Mouse (Mus musculus) heart, embryonic 11.5 days (tissue): ENCODE results near the gene Gm7075. TPM values are rescaled to one million over a fixed set of nuclear protein-coding genes. Genes with fewer than 3 reads are reported as not detected.
A peak's percentile ranks its signal among the peaks of the same experiment; 100 is the strongest.

Experiments used
- ATAC-seq: fragments of 200-750 bp; cut with Nextera tagmentation; replicated peaks from 2 replicates; pipeline ENCODE4 v1.8.0; 2017; ENCODE audit warnings: moderate library complexity; ENCODE audit not compliant: insufficient number of reproducible peaks, low FRiP score, low TSS enrichment
- H3K27ac ChIP-seq: fragments of 300-500 bp; sonication (generic); 2 replicates; pipeline ENCODE4 v1.5.1; 2014; ENCODE audit warnings: mild to moderate bottlenecking, low read depth, low read length
- H3K27me3 ChIP-seq: fragments of 300-500 bp; sonication (generic); 2 replicates; pipeline ENCODE4 v1.6.1; 2014; ENCODE audit warnings: mild to moderate bottlenecking, low read length, mixed read lengths; ENCODE audit not compliant: control insufficient read depth, insufficient read depth
- H3K36me3 ChIP-seq: fragments of 300-500 bp; sonication (generic); 2 replicates; pipeline ENCODE4 v1.6.1; 2014; ENCODE audit warnings: mild to moderate bottlenecking, low read length, moderate library complexity, mixed read lengths; ENCODE audit not compliant: control insufficient read depth, insufficient read depth
- H3K4me1 ChIP-seq: fragments of 300-500 bp; sonication (generic); 2 replicates; pipeline ENCODE4 v1.6.1; 2014; ENCODE audit warnings: low read length; ENCODE audit not compliant: control insufficient read depth, insufficient read depth
- H3K4me2 ChIP-seq: fragments of 300-500 bp; sonication (generic); 2 replicates; pipeline ENCODE4 v1.6.1; 2014; ENCODE audit warnings: mild to moderate bottlenecking, moderate library complexity
- H3K4me3 ChIP-seq: fragments of 300-500 bp; sonication (generic); 2 replicates; pipeline ENCODE4 v1.5.1; 2014; ENCODE audit warnings: low read depth, low read length
- H3K9ac ChIP-seq: fragments of 300-500 bp; sonication (generic); 2 replicates; pipeline ENCODE4 v1.6.1; 2014; ENCODE audit warnings: mild to moderate bottlenecking, low read depth, low read length, moderate library complexity
- H3K9me3 ChIP-seq: fragments of 300-500 bp; sonication (generic); replicated peaks from 2 replicates; pipeline ENCODE4 v1.6.1; 2016; ENCODE audit warnings: low read length; ENCODE audit not compliant: control insufficient read depth
- WGBS: fragments of 180-500 bp; shearing (Covaris S2); extraction: QIAGEN DNeasy Blood & Tissue Kit; methylation state at CpG from one replicate; pipeline ENCODE4 v1.1.7; 2014; ENCODE audit not compliant: insufficient replicate concordance; 5-methylcytosine and 5-hydroxymethylcytosine counted together
- polyA plus RNA-seq: library from polyadenylated mRNA; unstranded; fragments of >200 nt; fragmentation: Nextera tagmentation; extraction: Ambion mirVana; gene quantifications from 2 replicates; pipeline ENCODE4 v1.2.1, GENCODE M21; 2014

The Gm7075 gene
- polyA plus RNA-seq, 1 experiment from 2014 or later, result not detected

DNA sequence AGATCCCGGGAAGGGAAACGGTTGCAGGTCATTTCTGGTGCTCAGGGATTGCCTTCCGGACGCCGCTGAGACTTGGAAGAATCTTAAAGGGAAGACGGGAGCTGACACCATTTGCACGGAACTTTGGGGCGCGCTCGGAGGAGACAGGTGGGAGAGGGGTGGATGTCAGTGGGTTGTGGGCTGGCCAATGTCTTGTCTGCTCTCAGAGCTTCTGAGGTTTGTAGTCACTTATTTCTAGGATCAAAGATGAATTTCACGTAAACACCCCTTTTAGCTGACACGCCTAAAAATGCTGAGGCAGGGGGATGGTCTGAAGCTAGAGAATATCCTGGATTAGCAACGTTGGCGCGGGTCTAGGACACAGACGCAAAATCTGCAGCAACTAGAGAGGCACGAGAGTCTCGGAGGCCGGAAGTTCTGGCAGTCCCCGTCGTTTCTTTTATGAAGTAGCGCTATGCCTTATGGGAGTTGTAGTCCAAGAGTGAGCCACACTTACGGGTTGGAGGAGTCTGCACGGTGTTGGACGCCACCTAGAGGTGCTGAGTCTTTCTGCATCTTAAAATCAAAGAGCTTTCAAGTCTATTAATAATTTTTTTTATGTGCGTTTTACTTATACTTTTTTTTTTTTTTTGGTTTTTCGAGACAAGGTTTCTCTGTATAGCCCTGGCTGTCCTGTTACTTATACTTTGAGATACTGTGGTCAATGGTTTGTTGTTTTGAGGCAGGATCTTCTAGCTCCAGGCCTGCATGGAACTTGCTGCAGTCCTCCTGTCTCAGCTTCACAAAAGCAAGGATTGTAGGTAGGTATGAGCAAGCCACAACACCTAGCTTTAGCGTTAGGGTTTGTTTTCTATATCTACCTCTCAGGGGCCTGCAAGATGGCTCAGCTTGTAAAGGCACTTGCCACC lies 39.0 kb downstream of the Gm7075 start, which contains the start of gene Dnajc12:
Dnajc12 (plus strand) TSS at position 72 of the 908 bp plus-strand sequence.
- 0 out of 2 replicates have a peak, but pooled peaks cover 3% of the 10 kb centered on the region for H3K27me3 ChIP-seq
- peak within 1 kb of the TSS; percentile 7; the same call in 1 of the 2 replicates for H3K27ac ChIP-seq
- no peaks in the 10 kb centered on the region for H3K36me3 ChIP-seq
- peak within 1 kb of the TSS; percentile 68 for H3K4me2 ChIP-seq
- H3K4me1 ChIP-seq, result no peaks in the 10 kb centered on the region
- H3K4me3 ChIP-seq, result peak within 1 kb of the TSS; percentile 51
- under 1% methylated on average over 28 of the region's 28 CpGs for WGBS
- peak; percentile 84 for ATAC-seq
- H3K9me3 ChIP-seq, result no peaks in the 10 kb centered on the region
- H3K9ac ChIP-seq, result peak within 1 kb of the TSS; percentile 69

DNA sequence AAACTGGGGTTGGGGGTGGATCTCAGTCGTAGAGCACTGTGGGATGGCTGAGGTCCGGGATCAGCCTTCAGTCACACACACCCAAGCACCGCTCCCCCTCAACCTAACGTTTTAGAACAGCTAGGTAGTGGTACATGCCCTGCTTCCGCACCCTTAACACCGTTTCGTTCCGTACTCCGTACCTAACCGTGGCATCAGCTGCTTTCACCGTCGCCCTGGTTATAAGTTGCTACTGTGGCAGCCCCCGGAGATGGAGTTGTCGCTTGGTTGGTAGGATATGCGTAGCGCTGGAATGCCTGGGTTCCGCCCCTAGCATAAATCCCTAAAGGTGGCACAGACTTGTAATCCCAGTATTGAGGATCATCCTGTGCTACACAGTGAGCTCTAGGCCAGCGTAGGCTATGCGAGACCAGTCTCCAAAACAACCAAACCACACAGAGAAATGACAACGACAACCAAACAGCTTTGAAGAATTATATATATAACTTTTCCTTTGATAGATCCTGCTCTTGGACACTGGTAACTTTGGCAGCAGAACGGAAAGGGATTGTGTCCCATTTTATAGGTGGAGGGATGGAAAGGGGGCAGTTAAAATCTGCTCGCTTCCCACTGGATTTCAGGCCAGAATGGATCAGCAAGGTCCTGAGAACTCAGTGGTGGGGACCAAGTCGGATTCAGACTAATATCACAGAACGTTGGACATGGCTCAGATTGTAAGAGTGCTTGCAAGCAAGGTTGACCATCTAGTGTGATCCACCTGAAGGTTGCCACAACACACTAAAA lies 39.9 kb downstream of the Gm7075 start, which contains the start of gene Sirt1:
Sirt1 (minus strand) TSS at position 207 of the 783 bp plus-strand sequence.
- ATAC-seq, result no peak
- no peaks in the 10 kb centered on the region for H3K4me1 ChIP-seq
- H3K9ac ChIP-seq, result peak within 1 kb of the TSS; percentile 69
- H3K9me3 ChIP-seq, result no peaks in the 10 kb centered on the region
- peak within 1 kb of the TSS; percentile 68 for H3K4me2 ChIP-seq
- no peaks in the 10 kb centered on the region for H3K36me3 ChIP-seq
- H3K4me3 ChIP-seq, result peak within 1 kb of the TSS; percentile 51
- peak within 1 kb of the TSS; percentile 7; the same call in 1 of the 2 replicates for H3K27ac ChIP-seq
- H3K27me3 ChIP-seq, result 0 out of 2 replicates have a peak, but pooled peaks cover 3% of the 10 kb centered on the region
- WGBS, result 6% methylated on average over 24 of the region's 24 CpGs

DNA sequence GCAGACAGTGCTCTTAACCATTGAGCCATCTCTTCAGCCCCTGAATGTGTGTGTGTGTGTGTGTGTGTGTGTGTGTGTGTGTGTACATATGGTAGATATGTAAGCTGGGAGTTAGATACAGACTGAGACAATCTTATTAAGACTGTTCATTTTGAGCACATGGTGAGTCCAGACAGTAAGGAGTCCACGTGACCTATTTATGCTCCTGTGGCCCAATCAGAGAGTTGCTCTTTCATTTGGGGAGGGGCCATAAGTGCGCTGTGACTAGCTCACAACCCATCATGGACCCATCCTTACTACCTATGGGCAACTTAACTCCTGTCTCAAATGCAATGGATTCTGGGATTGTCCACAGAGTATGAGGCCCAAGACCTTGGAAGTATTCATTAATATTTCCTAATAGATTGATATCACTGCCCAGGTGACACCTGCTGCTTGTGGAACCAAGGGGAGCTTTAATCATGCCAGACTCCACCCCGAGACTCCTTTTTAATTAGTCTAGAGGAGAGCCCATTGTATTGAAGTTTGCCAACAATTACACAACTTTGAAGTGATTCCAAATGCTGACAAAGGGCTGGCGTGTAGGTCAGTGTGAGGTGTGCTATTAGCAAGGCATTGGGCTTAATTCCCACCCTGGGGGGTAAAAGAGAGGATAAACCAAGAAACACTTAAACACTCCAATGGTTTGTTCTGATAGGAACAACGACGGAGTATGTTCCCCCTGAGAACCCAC lies 42.5 kb downstream of the Gm7075 start:
- Histone ChIP-seq H3K4me2 (no peak overlapping the region), H3K27me3 (0 out of 2 replicates have a peak, but pooled peaks cover 3% of the 10 kb centered on the region), H3K4me1 (no peaks in the 10 kb centered on the region), H3K9ac (no peak overlapping the region), H3K36me3 (no peaks in the 10 kb centered on the region), H3K27ac (no peak overlapping the region), H3K4me3 (no peak overlapping the region), H3K9me3 (no peaks in the 10 kb centered on the region)
- no peak for ATAC-seq
- WGBS, result 72% methylated on average over 6 of the region's 6 CpGs

DNA sequence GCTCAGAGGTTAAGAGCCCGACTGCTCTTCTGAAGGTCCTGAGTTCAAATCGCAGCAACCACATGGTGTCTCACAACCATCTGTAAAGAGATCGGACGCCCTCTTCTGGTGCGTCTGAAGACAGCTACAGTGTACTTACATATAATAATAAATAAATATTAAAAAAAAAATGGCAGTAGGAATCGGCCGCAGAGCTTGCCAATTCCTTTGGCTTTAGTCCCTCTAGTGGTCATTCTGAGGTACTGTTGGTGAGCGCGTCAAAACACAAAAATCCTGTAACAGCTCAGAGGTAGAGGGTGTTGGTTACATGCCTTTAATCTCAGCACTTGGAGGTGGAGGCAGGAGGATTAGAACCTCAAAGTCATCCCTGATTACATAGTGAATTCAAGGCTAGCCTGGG lies 44.1 kb downstream of the Gm7075 start:
- no peak overlapping the region for H3K9ac ChIP-seq
- no peak overlapping the region for H3K4me2 ChIP-seq
- no peak overlapping the region for H3K27ac ChIP-seq
- H3K36me3 ChIP-seq, result no peaks in the 10 kb centered on the region
- H3K9me3 ChIP-seq, result no peaks in the 10 kb centered on the region
- no peak overlapping the region for H3K4me3 ChIP-seq
- ATAC-seq, result no peak
- no peaks in the 10 kb centered on the region for H3K4me1 ChIP-seq
- 0 out of 2 replicates have a peak, but pooled peaks cover 3% of the 10 kb centered on the region for H3K27me3 ChIP-seq
- 20% methylated on average over 9 of the region's 9 CpGs for WGBS

DNA sequence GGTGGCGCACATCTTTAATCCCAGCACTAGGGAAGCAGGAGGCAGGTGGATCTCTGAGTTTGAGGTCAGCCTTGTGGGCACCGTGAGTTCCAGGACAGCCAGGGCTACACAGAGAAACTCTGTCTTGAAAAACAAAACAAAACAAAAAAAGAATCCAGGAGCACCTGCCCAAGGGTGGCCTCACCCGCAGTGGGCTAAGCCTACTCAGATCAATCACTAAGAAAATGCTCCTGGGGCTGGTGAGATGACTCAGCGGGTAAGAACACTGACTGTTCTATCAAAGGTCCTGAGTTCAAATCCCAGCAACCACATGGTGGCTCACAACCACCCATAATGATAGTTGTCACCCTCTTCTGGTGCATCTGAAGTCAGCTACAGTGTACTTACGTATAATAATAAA lies 45.3 kb downstream of the Gm7075 start:
- H3K4me2 ChIP-seq, result no peak overlapping the region
- no peak overlapping the region for H3K27ac ChIP-seq
- no peak overlapping the region for H3K9ac ChIP-seq
- H3K4me3 ChIP-seq, result no peak overlapping the region
- 80% methylated on average over 5 of the region's 5 CpGs for WGBS
- H3K4me1 ChIP-seq, result no peaks in the 10 kb centered on the region
- 0 out of 2 replicates have a peak, but pooled peaks cover 3% of the 10 kb centered on the region for H3K27me3 ChIP-seq
- no peaks in the 10 kb centered on the region for H3K9me3 ChIP-seq
- ATAC-seq, result no peak
- H3K36me3 ChIP-seq, result no peaks in the 10 kb centered on the region

Other genes starting within 250 kb of the Gm7075 start
- gene Mypn, start 217.8 kb downstream of the Gm7075 start, polyA plus RNA-seq, result 3.3 and 3.8 TPM in 2 replicates
- 32.8 and 38.8 TPM in 2 replicates for gene Herc4, start 178.0 kb downstream of the Gm7075 start, polyA plus RNA-seq
- gene Sirt1, start 40.1 kb downstream of the Gm7075 start, polyA plus RNA-seq, result 5.6 and 6.0 TPM in 2 replicates
- gene Dnajc12, start 39.3 kb downstream of the Gm7075 start, polyA plus RNA-seq, result 8.6 and 9.2 TPM in 2 replicates
- 17.5 and 19.0 TPM in 2 replicates for gene Ctnna3, start 8.3 kb upstream of the Gm7075 start, polyA plus RNA-seq